Mouse (Mus musculus): ENCODE results near the gene Fan1.
A peak's percentile ranks its signal among the peaks of the same experiment; 100 is the strongest.

DNA sequence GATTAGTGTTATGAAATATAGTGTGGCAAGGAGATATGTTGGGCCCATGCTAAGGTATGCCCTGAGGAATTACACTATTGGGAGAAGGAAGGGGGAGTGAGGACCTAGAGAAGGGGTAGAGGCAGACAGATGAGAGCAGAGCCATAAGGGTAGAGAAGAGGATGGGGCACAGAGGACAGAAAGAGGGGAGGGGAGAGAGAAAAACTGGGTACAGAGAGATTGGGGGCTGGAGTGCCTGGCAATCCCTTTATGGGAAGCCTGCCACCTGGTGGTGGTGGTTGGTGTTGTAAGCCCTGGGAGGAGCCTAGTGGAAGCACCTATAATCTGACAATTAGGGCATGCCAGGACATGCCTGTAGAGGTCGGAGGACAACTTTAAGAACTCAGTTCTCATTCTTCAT, 47.0 kb downstream of the Fan1 start:
- TF ChIP-seq CTCF (IDR thresholded peaks at IDR 0.05; ENCODE audit: low read depth) = peak; percentile 89
- no peak for TF ChIP-seq EP300 (IDR thresholded peaks at IDR 0.05; ENCODE audit: low read depth)
